8 mouse cellular contexts compared by ENCODE assay signal in the genomic region with DNA sequence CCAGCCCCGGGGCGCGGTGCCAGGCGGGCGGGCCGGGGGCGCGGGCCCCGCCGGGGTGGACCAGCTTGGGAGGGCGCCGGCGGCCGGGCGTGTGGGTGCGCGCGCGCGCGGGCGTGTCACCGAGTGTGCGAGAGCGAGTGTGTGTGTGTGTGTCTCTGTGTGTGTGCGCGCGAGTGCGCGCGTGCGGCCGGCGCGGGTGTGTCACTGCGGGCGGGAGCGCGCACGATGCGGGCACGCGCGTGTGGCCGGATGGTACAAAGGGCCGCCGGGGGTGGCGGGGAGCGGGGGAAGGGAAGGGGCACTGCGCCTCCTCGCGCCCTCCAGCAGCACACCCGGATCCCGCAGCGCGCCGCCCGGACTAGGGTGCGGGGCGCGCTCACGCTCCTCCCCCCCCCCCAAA. TPM values are rescaled to one million over a fixed set of nuclear protein-coding genes. Genes with fewer than 3 reads are reported as not detected.
DNase-seq lines count a peak whose midpoint lies in the region; ATAC-seq lines count a peak whose summit lies in the region.

No protein-coding gene starts in this region.

- ATAC-seq in hindbrain, embryonic 12.5 days (ENCODE audit: low FRiP score): peak; percentile 74
- ATAC-seq in erythroid progenitor cell, adult 5-6 weeks (replicated peaks; ENCODE audit: low FRiP score, poor library complexity, severe bottlenecking): no peak

- peak overlapping the region; percentile 93 for H3K9ac ChIP-seq in hindbrain, embryonic 12.5 days

- peaks cover 64% of the 10 kb centered on the region for H3K4me1 ChIP-seq in hindbrain, embryonic 12.5 days

- under 1% methylated on average over 33 of the region's 62 CpGs for WGBS in hindbrain, embryonic 12.5 days

- peaks cover 52% of the 10 kb centered on the region for H3K27me3 ChIP-seq in hindbrain, embryonic 12.5 days

- no peaks in the 10 kb centered on the region for H3K9me3 ChIP-seq in hindbrain, embryonic 12.5 days (replicated peaks)

- H3K4me2 ChIP-seq in hindbrain, embryonic 12.5 days (replicated peaks): peak overlapping the region; percentile 75

- peak; percentile 40 for DNase-seq in urinary bladder, postnatal 14 days (ENCODE audit: low spot score)
- no peak for DNase-seq in urinary bladder, postnatal 36 days (ENCODE audit: low spot score in 2 of 2)
- DNase-seq in embryo, embryonic 11 days: peak; percentile 85
- DNase-seq in left cerebral cortex, adult 11 months (ENCODE audit: low spot score): peak; percentile 83
- DNase-seq in lung, postnatal 10 days: peak; percentile 76
- DNase-seq in right cerebral cortex, postnatal 25 days: peak; percentile 77

- peak overlapping the region; percentile 95 for H3K27ac ChIP-seq in hindbrain, embryonic 12.5 days

- H3K4me3 ChIP-seq in hindbrain, embryonic 12.5 days: peak overlapping the region; percentile 70

- H3K36me3 ChIP-seq in hindbrain, embryonic 12.5 days: no peaks in the 10 kb centered on the region

RNA-seq across cellular contexts. Expression of a gene that starts 0.9 kb away (rescaled TPM):
- polyA plus RNA-seq in hindbrain, embryonic 12.5 days (2016; fragmentation: Nextera tagmentation; extraction: Ambion mirVana): 6.3 and 6.7 TPM in 2 replicates
- not detected in 2 replicates for total RNA-seq in erythroid progenitor cell, adult 5-6 weeks (2015; ENCODE audit: low replicate concordance)
- not detected in 2 replicates for total RNA-seq in erythroid progenitor cell, adult 5-6 weeks (2017; ENCODE audit: low replicate concordance)

RNA-seq across cellular contexts. Expression of a gene that starts 54.4 kb away (rescaled TPM):
- polyA plus RNA-seq in hindbrain, embryonic 12.5 days (2016; fragmentation: Nextera tagmentation; extraction: Ambion mirVana): 11.2 and 11.7 TPM in 2 replicates
- total RNA-seq in erythroid progenitor cell, adult 5-6 weeks (2015; ENCODE audit: low replicate concordance): 1.4 TPM in 1 of 2 replicates, not detected in the other
- not detected in 2 replicates for total RNA-seq in erythroid progenitor cell, adult 5-6 weeks (2017; ENCODE audit: low replicate concordance)

Comparison
In these comparisons a context has a peak if more than half of its experiments do, and no peak if none do; other contexts are left out.
1. DNase-seq: peak in urinary bladder, postnatal 14 days (single experiment), embryo, embryonic 11 days (single experiment), left cerebral cortex, adult 11 months (single experiment), lung, postnatal 10 days (single experiment) and right cerebral cortex, postnatal 25 days (single experiment); none in urinary bladder, postnatal 36 days (0 of 2).